Mouse (Mus musculus): ENCODE results near the gene Gfi1b.

DNA sequence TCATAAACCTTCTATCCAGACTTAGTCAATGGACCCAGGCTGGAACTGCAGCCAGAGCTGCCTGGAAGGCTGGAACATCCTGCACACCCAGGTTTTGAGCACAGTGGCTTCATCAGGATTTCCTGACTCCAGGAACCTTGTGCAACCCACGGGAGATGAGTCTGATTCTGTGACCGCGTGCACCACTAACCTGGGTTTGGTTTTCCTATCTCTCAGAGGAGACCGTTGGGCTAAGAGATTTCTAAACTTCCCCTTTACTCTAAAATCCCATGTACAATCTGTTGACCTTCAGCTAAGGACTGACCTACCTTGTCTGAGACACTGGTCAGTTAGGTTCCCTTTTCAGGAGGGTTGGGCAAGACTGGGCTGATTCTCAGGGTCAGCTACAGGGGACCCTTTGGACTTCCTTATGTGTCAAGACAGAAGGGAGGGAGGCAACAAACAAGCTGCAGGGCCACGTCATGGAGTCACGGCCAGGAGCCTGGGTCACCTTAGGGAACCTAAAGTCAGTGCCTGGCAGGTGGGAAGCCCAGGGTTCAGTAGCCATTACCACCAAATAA lies 2.9 kb downstream of the Gfi1b start:
- no peak for TF ChIP-seq CTCF (IDR thresholded peaks at IDR 0.05; ENCODE audit: low read depth, low read length)
- no peak for TF ChIP-seq POLR2A (IDR thresholded peaks at IDR 0.05; ENCODE audit: borderline replicate concordance, low read depth, low read length)

All from bone marrow macrophage, adult 2 months (primary cell).